Mouse (Mus musculus): Measurements from ENCODE around the gene Rnf148.

Gene Rnf148

GRCm38 (mm10) chr6:23655036-23655435 is at the start of gene Rnf148:
Rnf148 (minus strand) TSS chr6:23655136.
- DNase-seq: no peak

- DNase-seq: no peak
Observed at GRCm38 (mm10) chr6:23700879-23701278, 45.9 kb upstream of the Rnf148 start.

- DNase-seq: no peak
Observed at GRCm38 (mm10) chr6:23678172-23678571, 23.2 kb upstream of the Rnf148 start.

GRCm38 (mm10) chr6:23650205-23650604 is 4.7 kb downstream of the Rnf148 start, which contains the start of gene Rnf133:
Rnf133 (minus strand) TSS chr6:23650305.
- no peak for DNase-seq

GRCm38 (mm10) chr6:23648732-23649131 is 6.2 kb downstream of the Rnf148 start:
- DNase-seq: no peak

- DNase-seq: no peak
Observed at GRCm38 (mm10) chr6:23647627-23648247, 7.2 kb downstream of the Rnf148 start.

- no peak for DNase-seq
Observed at GRCm38 (mm10) chr6:23637081-23637480, 17.9 kb downstream of the Rnf148 start.

GRCm38 (mm10) chr6:23635208-23635607 is 19.7 kb downstream of the Rnf148 start:
- DNase-seq: no peak

- DNase-seq: no peak
Observed at GRCm38 (mm10) chr6:23634016-23634415, 20.9 kb downstream of the Rnf148 start.

- no peak for DNase-seq
Observed at GRCm38 (mm10) chr6:23630465-23630864, 24.5 kb downstream of the Rnf148 start.

Data from liver (tissue).